Mouse (Mus musculus): ENCODE results near the gene Prdm2.

GRCm38 (mm10) chr4:143121174-143121573 is 91.6 kb downstream of the Prdm2 start:
- TF ChIP-seq POLR2A (IDR thresholded peaks at IDR 0.05; ENCODE audit: borderline replicate concordance, low read depth, low read length) (no peak), CTCF (IDR thresholded peaks at IDR 0.05; ENCODE audit: low read depth, low read length) (no peak)
